Mouse (Mus musculus) limb, embryonic 11.5 days (tissue): Measurements from ENCODE around the gene Tifa. TPM values are rescaled to one million over a fixed set of nuclear protein-coding genes. Genes with fewer than 3 reads are reported as not detected.

Experiments used
- ATAC-seq: fragments of 200-750 bp; cut with Nextera tagmentation; 2 replicates; pipeline ENCODE4 v1.8.0; 2017; ENCODE audit warnings: low read depth; ENCODE audit not compliant: insufficient number of reproducible peaks, low FRiP score, low TSS enrichment
- DNase-seq: peaks from one replicate; pipeline ENCODE4 v3.0.0-alpha.2; 2015; ENCODE audit warnings: low spot score
- H3K27ac ChIP-seq: fragments of 300-500 bp; sonication (generic); replicated peaks from 2 replicates; pipeline ENCODE4 v1.5.1; 2014; ENCODE audit warnings: low read depth, mild to moderate bottlenecking, low read length
- H3K27me3 ChIP-seq: fragments of 300-500 bp; sonication (generic); 2 replicates; pipeline ENCODE4 v1.6.1; 2014; ENCODE audit warnings: mild to moderate bottlenecking, low read length, mixed read lengths; ENCODE audit not compliant: control insufficient read depth, insufficient read depth
- H3K36me3 ChIP-seq: fragments of 300-500 bp; sonication (generic); 2 replicates; pipeline ENCODE4 v1.6.1; 2014; ENCODE audit warnings: mild to moderate bottlenecking, low read length, moderate library complexity, mixed read lengths; ENCODE audit not compliant: control insufficient read depth, insufficient read depth
- H3K4me1 ChIP-seq: fragments of 300-500 bp; sonication (generic); 2 replicates; pipeline ENCODE4 v1.6.1; 2014; ENCODE audit warnings: low read length, mixed read lengths; ENCODE audit not compliant: control insufficient read depth, insufficient read depth
- H3K4me2 ChIP-seq: fragments of 300-500 bp; sonication (generic); 2 replicates; pipeline ENCODE4 v1.6.1; 2014; ENCODE audit warnings: low read depth, mild to moderate bottlenecking, moderate library complexity; ENCODE audit not compliant: severe bottlenecking
- H3K4me3 ChIP-seq: fragments of 300-500 bp; sonication (generic); 2 replicates; pipeline ENCODE4 v1.5.1; 2014; ENCODE audit warnings: low read depth, low read length
- H3K9ac ChIP-seq: fragments of 300-500 bp; sonication (generic); 2 replicates; pipeline ENCODE4 v1.6.1; 2014; ENCODE audit warnings: mild to moderate bottlenecking, low read length
- H3K9me3 ChIP-seq: fragments of 300-500 bp; sonication (generic); 2 replicates; pipeline ENCODE4 v1.6.1; 2016; ENCODE audit warnings: low read length; ENCODE audit not compliant: control insufficient read depth
- WGBS: fragments of 180-500 bp; shearing (Covaris S2); extraction: QIAGEN DNeasy Blood & Tissue Kit; methylation state at CpG from one replicate; pipeline ENCODE4 v1.1.7; 2014; 5-methylcytosine and 5-hydroxymethylcytosine counted together
- polyA plus RNA-seq: library from polyadenylated mRNA; unstranded; fragments of >200 nt; fragmentation: Nextera tagmentation; extraction: Ambion mirVana; gene quantifications from 2 replicates; pipeline ENCODE4 v1.2.1, GENCODE M21; 2014

Gene Tifa
- polyA plus RNA-seq, 1 experiment from 2014 or later = 2.0 TPM

- Histone ChIP-seq H3K4me1 (no peaks in the 10 kb centered on the region), H3K9ac (no peak overlapping the region), H3K36me3 (no peaks in the 10 kb centered on the region), H3K4me3 (no peak overlapping the region), H3K9me3 (no peaks in the 10 kb centered on the region), H3K4me2 (no peak overlapping the region), H3K27ac (no peak overlapping the region), H3K27me3 (no peaks in the 10 kb centered on the region)
- no peak for DNase-seq
- no peak for ATAC-seq
- 85% methylated on average over 5 of the region's 5 CpGs for WGBS
Measured at GRCm38 (mm10) chr3:127868880-127869279, 79.3 kb downstream of the Tifa start.

GRCm38 (mm10) chr3:127871575-127871974 is 82.0 kb downstream of the Tifa start:
- Histone ChIP-seq H3K4me2 (no peak overlapping the region), H3K9me3 (no peaks in the 10 kb centered on the region), H3K4me3 (no peak overlapping the region), H3K27ac (no peak overlapping the region; the same call in 1 of the 2 replicates), H3K4me1 (no peaks in the 10 kb centered on the region), H3K9ac (no peak overlapping the region), H3K36me3 (no peaks in the 10 kb centered on the region), H3K27me3 (no peaks in the 10 kb centered on the region)
- WGBS = 83% methylated on average over 9 of the region's 9 CpGs
- ATAC-seq (no peak), DNase-seq (no peak)

GRCm38 (mm10) chr3:127874254-127874883 is 84.8 kb downstream of the Tifa start:
- no peak overlapping the region for H3K9ac ChIP-seq
- no peak overlapping the region for H3K27ac ChIP-seq
- no peaks in the 10 kb centered on the region for H3K27me3 ChIP-seq
- no peaks in the 10 kb centered on the region for H3K4me1 ChIP-seq
- H3K4me2 ChIP-seq = no peak overlapping the region
- DNase-seq (no peak), ATAC-seq (no peak)
- WGBS = 42% methylated on average over 4 of the region's 4 CpGs
- no peaks in the 10 kb centered on the region for H3K9me3 ChIP-seq
- H3K4me3 ChIP-seq = no peak overlapping the region
- no peaks in the 10 kb centered on the region for H3K36me3 ChIP-seq

GRCm38 (mm10) chr3:127875059-127875458 is 85.5 kb downstream of the Tifa start:
- Histone ChIP-seq H3K9me3 (no peaks in the 10 kb centered on the region), H3K4me3 (no peak overlapping the region), H3K36me3 (no peaks in the 10 kb centered on the region), H3K27ac (no peak overlapping the region), H3K9ac (no peak overlapping the region), H3K4me1 (no peaks in the 10 kb centered on the region), H3K27me3 (no peaks in the 10 kb centered on the region), H3K4me2 (no peak overlapping the region)
- ATAC-seq = no peak
- WGBS = 79% methylated on average over 7 of the region's 7 CpGs
- no peak for DNase-seq

- Histone ChIP-seq H3K4me3 (no peak overlapping the region), H3K4me1 (no peaks in the 10 kb centered on the region), H3K36me3 (no peaks in the 10 kb centered on the region), H3K9me3 (no peaks in the 10 kb centered on the region), H3K27me3 (no peaks in the 10 kb centered on the region), H3K9ac (no peak overlapping the region), H3K27ac (no peak overlapping the region), H3K4me2 (no peak overlapping the region)
- no peak for DNase-seq
- 100% methylated on average over 2 of the region's 2 CpGs for WGBS
- ATAC-seq = no peak
Measured at GRCm38 (mm10) chr3:127875509-127875908, 85.9 kb downstream of the Tifa start.

- Histone ChIP-seq H3K27me3 (no peaks in the 10 kb centered on the region), H3K4me2 (no peak overlapping the region), H3K9me3 (no peaks in the 10 kb centered on the region), H3K36me3 (no peaks in the 10 kb centered on the region), H3K27ac (no peak overlapping the region), H3K4me1 (no peaks in the 10 kb centered on the region), H3K9ac (no peak overlapping the region), H3K4me3 (no peak overlapping the region)
- WGBS = 85% methylated on average over 3 of the region's 3 CpGs
- ATAC-seq (no peak), DNase-seq (no peak)
Measured at GRCm38 (mm10) chr3:127879968-127880367, 90.4 kb downstream of the Tifa start.

GRCm38 (mm10) chr3:127881684-127882083 is 92.1 kb downstream of the Tifa start:
- Histone ChIP-seq H3K4me1 (no peaks in the 10 kb centered on the region), H3K4me3 (no peak overlapping the region), H3K36me3 (no peaks in the 10 kb centered on the region), H3K9ac (no peak overlapping the region), H3K27me3 (no peaks in the 10 kb centered on the region), H3K27ac (no peak overlapping the region), H3K9me3 (no peaks in the 10 kb centered on the region), H3K4me2 (no peak overlapping the region)
- 72% methylated on average over 2 of the region's 2 CpGs for WGBS
- ATAC-seq (no peak), DNase-seq (no peak)
